Mouse (Mus musculus) testis, adult 2 months (tissue): Measurements from ENCODE around the gene Cd53.

Experiments
- CTCF ChIP-seq: fragments of 200-500 bp; IDR thresholded peaks from 2 replicates; pipeline ENCODE4 v1.5.1; 2012; ENCODE audit warnings: low read depth, mild to moderate bottlenecking, inconsistent platforms, low read length, moderate library complexity; ENCODE audit not compliant: control insufficient read depth, insufficient read depth, insufficient replicate concordance
- POLR2A ChIP-seq: fragments of 200-500 bp; IDR thresholded peaks from 2 replicates; pipeline ENCODE4 v1.6.1; 2012; ENCODE audit warnings: low read depth, mild to moderate bottlenecking, inconsistent platforms, low read length, moderate library complexity; ENCODE audit not compliant: control insufficient read depth

GRCm38 (mm10) chr3:106832107-106832506 lies 42.2 kb upstream of the Cd53 start:
- TF ChIP-seq POLR2A = no peak
- no peak for TF ChIP-seq CTCF
